Mouse (Mus musculus) heart, postnatal 10 days (tissue): ENCODE results near the gene Lmo2. TPM values are rescaled to one million over a fixed set of nuclear protein-coding genes. Genes with fewer than 3 reads are reported as not detected.

ENCODE experiments used
- DNase-seq, 2 experiments: peaks; one replicate each; pipeline ENCODE4 v3.0.0; 2021
- intact Hi-C: fragments of 180-260 bp; cut with DNase I; formaldehyde crosslinking; loops from one replicate; pipeline ENCODE4 v1.15.1; 2025
- total RNA-seq, 2 experiments: library from RNA; stranded (reverse); gene quantifications; 2 replicates each; pipeline ENCODE4 v1.2.3; 2021

Lmo2 gene
- total RNA-seq, result 10 to 100 TPM; 20.8 to 25.1 TPM

DNA sequence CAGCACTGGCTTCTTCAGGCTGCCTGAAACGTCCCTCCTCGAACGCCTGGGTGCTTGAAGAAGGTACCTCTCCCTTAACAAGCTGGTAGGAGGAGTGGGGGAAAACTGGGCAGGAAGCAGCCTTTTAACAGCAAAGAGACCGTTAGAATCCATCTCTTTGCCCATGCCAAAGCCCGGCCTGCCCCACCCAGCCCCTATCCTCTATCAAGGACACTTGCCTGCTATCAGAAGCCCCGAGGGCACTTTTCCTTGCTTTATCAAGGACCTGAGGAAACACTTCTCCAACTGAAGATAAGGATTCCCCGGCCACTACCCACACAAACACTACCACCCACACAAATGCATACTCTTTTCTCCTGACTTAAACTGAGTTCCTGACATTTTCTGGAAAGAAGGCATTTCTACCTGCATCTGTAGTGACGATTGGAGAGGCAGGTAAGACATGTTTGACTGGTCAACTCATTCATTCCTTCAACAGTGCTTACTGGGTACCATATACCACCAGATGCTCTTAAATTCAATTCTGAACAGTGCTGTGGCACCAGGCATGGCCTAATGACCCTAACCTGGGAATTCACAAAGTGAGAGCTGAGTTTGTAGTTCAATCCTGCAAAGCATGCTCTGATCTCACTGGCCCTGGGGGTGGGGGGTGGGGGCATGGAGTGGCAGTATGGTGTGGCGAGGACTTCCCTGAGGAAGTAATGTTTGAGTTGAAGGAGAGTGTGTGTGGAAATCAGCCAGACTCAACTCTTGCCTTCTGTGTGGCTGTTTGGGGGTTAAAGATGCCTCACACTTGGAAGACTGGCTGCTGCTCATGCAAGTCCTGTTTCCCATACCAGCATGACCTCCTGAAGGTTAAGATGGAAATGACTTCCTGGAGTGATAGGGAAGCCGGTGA, at the start of gene Lmo2:
Gene Lmo2 (plus strand): TSS at position 338 of the 898 bp plus-strand sequence.
- no peak for DNase-seq
- intact Hi-C loops, result no loop called here

DNA sequence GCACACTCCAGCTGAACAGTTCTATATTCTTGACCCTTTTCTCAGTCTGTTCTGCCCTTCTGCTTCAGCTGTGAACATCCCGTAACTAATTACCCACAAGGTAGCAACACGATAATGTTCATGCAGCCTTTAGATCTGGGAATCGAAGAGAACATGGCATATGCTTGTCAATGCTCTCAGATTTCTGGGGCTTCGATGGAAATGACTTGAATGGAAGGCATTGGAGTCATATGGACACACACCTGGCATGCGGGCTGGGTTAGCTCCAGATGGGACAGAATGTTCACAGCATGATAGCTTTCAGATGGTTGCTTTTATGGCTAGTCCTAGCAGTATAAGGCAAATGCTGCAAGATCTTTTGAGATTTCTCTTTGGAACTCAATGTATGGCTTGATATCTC, 47.2 kb upstream of the Lmo2 start:
- intact Hi-C loops, result no loop called here
- no peak for DNase-seq

DNA sequence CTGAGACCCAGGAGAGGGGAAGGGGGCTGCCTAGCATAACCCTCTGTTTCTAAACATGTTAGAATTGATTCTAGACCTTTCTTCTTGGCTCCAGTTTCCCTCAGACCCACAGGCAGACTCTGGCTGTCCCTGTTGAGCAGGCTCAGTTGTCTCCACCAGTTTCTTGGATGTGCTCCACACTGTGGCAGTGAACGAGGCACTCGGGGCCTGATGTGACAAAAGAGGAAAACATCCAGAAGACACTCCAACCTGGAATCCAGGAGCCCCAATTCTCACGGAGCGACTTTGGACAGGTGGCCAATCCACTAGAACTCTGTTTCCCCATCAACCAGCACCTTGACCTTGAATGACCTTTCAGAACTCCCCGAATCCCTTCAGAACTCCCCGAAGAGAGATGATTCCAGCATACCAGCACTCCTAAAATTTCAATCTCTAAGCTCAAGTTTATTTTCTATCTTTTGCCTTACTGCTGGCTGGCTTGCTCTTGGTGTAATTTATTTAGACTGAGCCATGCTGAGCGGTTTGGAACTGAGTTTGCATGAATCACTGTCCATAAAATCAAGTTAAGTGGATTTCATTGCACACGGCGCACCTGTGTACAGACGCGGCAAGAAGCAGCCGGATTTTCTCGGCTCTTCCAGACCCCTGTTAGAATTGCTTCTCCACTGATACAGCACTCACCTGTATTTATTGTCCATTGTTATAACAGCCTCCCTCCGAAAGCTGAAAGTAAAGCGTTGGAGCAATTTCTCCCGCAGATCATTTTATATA, 45.1 kb upstream of the Lmo2 start:
- intact Hi-C loops, result no loop called here
- no peak for DNase-seq

- intact Hi-C loops, result no loop called here
- no peak for DNase-seq
These were observed 44.5 kb upstream of the Lmo2 start for GRCm38 (mm10) chr2:103913252-103913650.

DNA sequence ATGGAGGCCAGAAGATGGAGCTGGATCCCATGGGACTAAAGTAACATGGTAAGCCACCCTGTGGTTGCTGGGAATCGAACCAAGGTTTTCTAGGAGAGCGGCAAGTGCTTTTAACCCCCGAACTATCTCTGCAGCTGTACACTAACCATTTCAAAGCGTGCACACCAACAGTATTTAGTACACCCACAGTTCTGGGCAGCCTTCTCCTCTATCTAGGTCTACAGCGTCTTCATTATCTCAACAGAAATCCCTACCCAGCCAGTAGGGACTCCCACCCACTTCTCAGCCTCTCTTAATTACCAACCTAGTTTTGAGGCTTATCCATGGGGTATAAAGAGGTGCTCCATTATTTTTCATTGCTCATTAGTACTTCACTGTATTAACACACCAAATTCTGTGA, 41.7 kb upstream of the Lmo2 start:
- no peak for DNase-seq
- intact Hi-C loops, result no loop called here

GRCm38 (mm10) chr2:103917375-103917774, 40.4 kb upstream of the Lmo2 start:
- DNase-seq, result no peak
- intact Hi-C loops, result no loop called here

DNA sequence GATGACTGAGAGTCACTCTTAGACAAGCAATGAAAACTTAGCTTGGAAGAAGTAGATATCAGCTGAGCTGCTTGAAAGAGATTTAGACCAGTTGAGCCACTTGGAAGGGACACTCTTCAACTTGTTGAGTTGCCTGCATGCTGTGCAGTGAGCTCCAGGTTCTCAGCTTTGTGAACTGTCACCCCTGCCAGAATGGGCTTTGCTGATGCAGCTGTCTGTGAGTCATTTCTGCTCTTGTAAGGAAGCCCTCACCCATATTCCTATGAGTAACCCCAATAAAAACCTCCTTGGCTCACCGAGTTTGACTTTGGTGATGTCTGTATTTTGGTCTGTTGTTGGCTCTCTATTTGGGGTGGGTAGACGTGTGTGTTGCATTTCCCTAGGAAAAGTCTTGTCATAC, 39.4 kb upstream of the Lmo2 start:
- DNase-seq, result no peak
- intact Hi-C loops, result no loop called here

GRCm38 (mm10) chr2:103919488-103919887, 38.3 kb upstream of the Lmo2 start:
- no peak for DNase-seq
- intact Hi-C loops, result no loop called here

GRCm38 (mm10) chr2:103926586-103927113, 31.1 kb upstream of the Lmo2 start:
- intact Hi-C loops, result no loop called here
- no peak for DNase-seq

DNA sequence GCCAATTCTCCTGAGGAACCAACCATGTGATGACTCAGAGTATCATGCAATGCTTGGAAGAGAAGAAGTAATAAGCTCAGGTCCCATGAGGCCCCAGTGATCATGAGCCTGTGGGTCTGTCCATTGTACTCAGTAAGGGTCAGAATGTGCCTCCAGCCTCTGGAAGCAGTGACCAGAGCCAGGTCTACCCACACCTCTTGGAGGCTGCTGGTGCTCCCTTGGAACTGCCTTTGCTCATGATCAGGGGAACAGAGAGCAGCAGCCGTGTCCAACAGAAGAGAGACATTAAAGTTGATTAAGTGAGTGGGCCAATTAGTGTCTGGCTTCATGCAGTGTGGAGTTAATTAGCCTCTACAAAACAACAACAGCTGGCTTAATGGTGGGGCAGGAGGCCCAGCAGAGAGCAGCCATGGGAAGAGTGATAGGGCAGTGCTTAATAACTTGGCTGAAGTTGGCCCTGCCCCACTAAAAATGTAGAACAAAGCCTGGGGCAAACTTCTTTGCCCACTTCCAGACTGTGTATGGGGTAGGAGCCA, 30.1 kb upstream of the Lmo2 start:
- DNase-seq, result peak; percentile 30 to 39
- intact Hi-C loops, result no loop called here

GRCm38 (mm10) chr2:103930306-103931019, 27.3 kb upstream of the Lmo2 start:
- peak; percentile 29 to 38 for DNase-seq
- intact Hi-C loops, result no loop called here

GRCm38 (mm10) chr2:103931511-103931911, 26.3 kb upstream of the Lmo2 start:
- intact Hi-C loops, result no loop called here
- peak; percentile 48 to 50 for DNase-seq

DNA sequence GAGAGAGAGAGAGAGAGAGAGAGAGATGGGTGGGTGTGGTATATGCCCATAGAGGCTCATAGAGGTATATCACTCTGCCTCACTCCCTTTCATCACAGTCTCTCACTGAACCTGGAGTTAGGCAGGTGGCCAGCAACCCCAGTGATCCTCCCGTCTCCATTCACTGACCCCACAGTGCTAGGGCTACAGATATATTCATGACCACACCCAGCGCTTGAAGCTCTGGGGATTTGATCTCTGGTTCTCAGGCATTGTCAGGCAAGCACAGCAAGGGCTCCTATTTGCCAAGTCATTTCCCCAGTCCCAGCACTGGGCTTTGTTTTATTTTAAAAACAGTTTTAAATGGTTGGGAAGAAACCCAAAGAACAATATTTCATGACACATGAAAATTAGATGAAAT, 25.8 kb upstream of the Lmo2 start:
- intact Hi-C loops, result no loop called here
- DNase-seq, result peak; percentile 24 to 29

- DNase-seq, result no peak
- intact Hi-C loops, result no loop called here
These were observed 25.3 kb upstream of the Lmo2 start for GRCm38 (mm10) chr2:103932480-103932879.

GRCm38 (mm10) chr2:103934270-103934669, 23.5 kb upstream of the Lmo2 start:
- intact Hi-C loops, result no loop called here
- no peak for DNase-seq

GRCm38 (mm10) chr2:103934670-103935069, 23.1 kb upstream of the Lmo2 start:
- intact Hi-C loops, result no loop called here
- DNase-seq, result no peak

DNA sequence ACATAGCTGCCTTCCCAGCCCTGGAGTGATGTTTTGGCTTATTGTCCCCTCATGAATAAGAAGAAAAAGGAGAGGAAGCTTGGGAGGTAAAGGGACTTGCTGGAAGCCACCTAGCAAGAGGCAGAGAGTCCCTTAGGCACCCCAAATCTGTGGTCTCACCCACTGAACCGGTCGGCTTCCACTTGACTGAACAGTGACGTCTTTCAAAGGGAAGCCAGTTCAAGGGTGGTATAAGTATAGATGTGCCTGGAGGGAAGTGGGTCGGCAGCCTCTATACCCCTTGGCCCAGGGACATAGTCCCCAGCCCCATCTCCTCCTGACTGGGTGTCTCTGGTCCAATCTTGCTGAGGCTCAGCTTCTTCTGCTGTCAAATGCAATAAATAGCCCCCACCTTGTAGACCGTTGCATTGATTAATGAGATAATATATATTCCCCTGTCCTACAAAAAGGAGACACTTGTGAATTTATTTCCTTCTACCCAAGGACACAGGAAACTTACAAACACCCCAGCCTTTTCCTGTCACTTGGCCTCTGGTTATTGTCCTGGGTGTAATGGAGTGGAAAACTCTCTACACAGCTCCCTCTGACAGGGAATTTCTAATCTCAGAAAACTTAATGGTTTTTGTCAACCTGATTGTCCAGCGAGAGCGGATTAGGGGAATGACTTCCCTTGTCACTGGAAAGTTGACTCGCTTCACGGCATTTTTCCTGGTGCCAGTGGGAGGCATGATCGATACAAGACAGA, 21.9 kb upstream of the Lmo2 start:
- intact Hi-C loops, result no loop called here
- no peak for DNase-seq

GRCm38 (mm10) chr2:103936666-103937065, 21.1 kb upstream of the Lmo2 start:
- no peak for DNase-seq
- intact Hi-C loops, result no loop called here

GRCm38 (mm10) chr2:103937670-103938069, 20.1 kb upstream of the Lmo2 start:
- no peak for DNase-seq
- intact Hi-C loops, result no loop called here

GRCm38 (mm10) chr2:103938573-103938972, 19.2 kb upstream of the Lmo2 start:
- intact Hi-C loops, result no loop called here
- DNase-seq, result no peak
